Mouse (Mus musculus) embryonic facial prominence, embryonic 12.5 days (tissue): Measurements from ENCODE around the gene Tmtc2. TPM values are rescaled to one million over a fixed set of nuclear protein-coding genes. Genes with fewer than 3 reads are reported as not detected.

Experiments
- ATAC-seq: fragments of 200-750 bp; cut with Nextera tagmentation; 2 replicates; pipeline ENCODE4 v1.8.0; 2017; ENCODE audit not compliant: insufficient number of reproducible peaks, insufficient read depth, low FRiP score, low TSS enrichment
- H3K27ac ChIP-seq: fragments of 300-500 bp; sonication (generic); 2 replicates; pipeline ENCODE4 v1.5.1; 2016; ENCODE audit warnings: mild to moderate bottlenecking
- H3K27me3 ChIP-seq: fragments of 300-500 bp; sonication (generic); 2 replicates; pipeline ENCODE4 v1.6.1; 2016; ENCODE audit warnings: mild to moderate bottlenecking, moderate library complexity
- H3K36me3 ChIP-seq: fragments of 300-500 bp; sonication (generic); 2 replicates; pipeline ENCODE4 v1.6.1; 2016; ENCODE audit warnings: mild to moderate bottlenecking
- H3K4me1 ChIP-seq: fragments of 300-500 bp; sonication (generic); 2 replicates; pipeline ENCODE4 v1.6.1; 2016
- H3K4me2 ChIP-seq: fragments of 300-500 bp; sonication (generic); replicated peaks from 2 replicates; pipeline ENCODE4 v1.6.1; 2016; ENCODE audit warnings: mild to moderate bottlenecking, moderate library complexity
- H3K4me3 ChIP-seq: fragments of 300-500 bp; sonication (generic); 2 replicates; pipeline ENCODE4 v1.5.1; 2016; ENCODE audit warnings: mild to moderate bottlenecking
- H3K9ac ChIP-seq: fragments of 300-500 bp; sonication (generic); 2 replicates; pipeline ENCODE4 v1.6.1; 2016; ENCODE audit warnings: mild to moderate bottlenecking, moderate library complexity
- H3K9me3 ChIP-seq: fragments of 300-500 bp; sonication (generic); 2 replicates; pipeline ENCODE4 v1.6.1; 2016; ENCODE audit warnings: mild to moderate bottlenecking, moderate library complexity
- WGBS: fragments of 180-500 bp; shearing (Covaris S2); methylation state at CpG from one replicate; pipeline ENCODE4 v1.1.7; 2016; 5-methylcytosine and 5-hydroxymethylcytosine counted together
- polyA plus RNA-seq: library from polyadenylated mRNA; unstranded; fragments of >200 nt; fragmentation: Nextera tagmentation; extraction: Ambion mirVana; gene quantifications from 2 replicates; pipeline ENCODE4 v1.2.1, GENCODE M21; 2016

The Tmtc2 gene
- polyA plus RNA-seq, 1 experiment from 2014 or later, result 18.1 TPM

GRCm38 (mm10) chr10:105193756-105194460 is 380.3 kb downstream of the Tmtc2 start:
- Histone ChIP-seq H3K27ac (no peak overlapping the region), H3K36me3 (no peaks in the 10 kb centered on the region), H3K4me3 (no peak overlapping the region), H3K4me2 (no peak overlapping the region), H3K27me3 (no peaks in the 10 kb centered on the region), H3K9me3 (no peaks in the 10 kb centered on the region), H3K4me1 (no peaks in the 10 kb centered on the region), H3K9ac (no peak overlapping the region)
- no peak for ATAC-seq
- WGBS, result 65% methylated on average over 4 of the region's 4 CpGs

DNA sequence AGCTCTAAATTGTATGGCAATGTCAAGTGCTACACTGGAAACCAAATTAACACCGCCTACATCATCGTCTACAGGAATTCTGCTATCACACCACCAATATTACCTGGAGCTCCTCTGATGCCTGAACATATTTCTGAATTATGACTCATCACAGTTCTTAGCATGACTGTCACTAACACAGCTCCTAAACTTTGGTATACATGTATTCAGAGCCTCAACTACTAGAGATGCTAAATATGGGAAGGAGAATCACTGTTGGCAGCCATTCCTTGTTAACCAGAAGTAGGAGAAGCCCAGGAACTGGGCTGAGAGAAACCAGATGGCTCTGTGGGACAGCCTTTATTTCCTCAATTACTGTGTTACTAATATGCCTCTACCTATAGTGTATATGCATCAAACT is 382.2 kb downstream of the Tmtc2 start:
- Histone ChIP-seq H3K27ac (no peak overlapping the region), H3K36me3 (no peaks in the 10 kb centered on the region), H3K27me3 (no peaks in the 10 kb centered on the region), H3K4me2 (no peak overlapping the region), H3K9me3 (no peaks in the 10 kb centered on the region), H3K4me1 (no peaks in the 10 kb centered on the region), H3K4me3 (no peak overlapping the region), H3K9ac (no peak overlapping the region)
- no peak for ATAC-seq
- 100% methylated on average over 2 of the region's 2 CpGs for WGBS

- Histone ChIP-seq H3K27me3 (no peaks in the 10 kb centered on the region), H3K9ac (no peak overlapping the region), H3K9me3 (no peaks in the 10 kb centered on the region), H3K4me1 (no peaks in the 10 kb centered on the region), H3K4me2 (no peak overlapping the region), H3K4me3 (no peak overlapping the region), H3K36me3 (0 out of 2 replicates have a peak, but pooled peaks cover 3% of the 10 kb centered on the region), H3K27ac (no peak overlapping the region)
- 72% methylated on average over 4 of the region's 4 CpGs for WGBS
- ATAC-seq, result no peak
Observed at GRCm38 (mm10) chr10:105189746-105190145, 384.5 kb downstream of the Tmtc2 start.

- Histone ChIP-seq H3K4me2 (no peak overlapping the region), H3K36me3 (0 out of 2 replicates have a peak, but pooled peaks cover 3% of the 10 kb centered on the region), H3K27ac (no peak overlapping the region), H3K9me3 (no peaks in the 10 kb centered on the region), H3K4me1 (no peaks in the 10 kb centered on the region), H3K4me3 (no peak overlapping the region), H3K27me3 (no peaks in the 10 kb centered on the region), H3K9ac (no peak overlapping the region)
- WGBS, result 88% methylated on average over 5 of the region's 5 CpGs
- ATAC-seq, result no peak
Observed at GRCm38 (mm10) chr10:105186636-105187035, 387.6 kb downstream of the Tmtc2 start.

DNA sequence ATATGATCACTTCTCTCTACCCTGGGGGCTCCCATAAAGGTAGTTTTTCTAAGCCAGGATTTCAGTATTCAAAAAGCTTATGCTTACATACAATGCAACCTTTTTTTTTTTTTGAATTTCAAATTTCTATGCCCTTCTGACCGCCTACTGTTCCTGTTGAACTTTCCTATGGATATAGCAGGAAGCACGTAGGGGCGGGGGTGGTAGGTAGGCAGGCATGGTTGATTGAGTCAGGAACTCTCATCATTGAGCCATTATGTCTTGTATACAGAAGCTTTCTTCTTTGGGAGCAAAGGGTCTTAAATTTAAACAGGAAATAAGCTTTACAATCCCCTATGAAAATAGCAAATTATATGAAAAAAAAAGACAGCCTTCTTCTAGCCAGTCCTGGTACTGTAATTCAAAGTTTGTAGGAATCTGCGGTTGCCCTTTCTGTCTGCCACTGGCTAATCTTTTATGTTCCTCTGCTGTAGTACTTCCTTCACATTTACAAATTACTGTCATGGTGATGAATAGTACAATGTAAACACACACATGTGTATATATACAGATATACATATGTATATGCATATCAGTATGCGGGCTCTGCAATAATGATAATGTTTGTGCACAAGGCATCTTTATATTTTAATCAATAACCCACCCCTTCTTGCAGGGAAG is 405.7 kb downstream of the Tmtc2 start:
- Histone ChIP-seq H3K36me3 (no peaks in the 10 kb centered on the region), H3K27ac (no peak overlapping the region), H3K9ac (no peak overlapping the region), H3K4me1 (0 out of 2 replicates have a peak, but pooled peaks cover 4% of the 10 kb centered on the region), H3K9me3 (no peaks in the 10 kb centered on the region), H3K27me3 (no peaks in the 10 kb centered on the region), H3K4me3 (no peak overlapping the region), H3K4me2 (no peak overlapping the region)
- 74% methylated on average over 5 of the region's 5 CpGs for WGBS
- ATAC-seq, result no peak

GRCm38 (mm10) chr10:105165291-105165690 is 409.0 kb downstream of the Tmtc2 start:
- H3K27ac ChIP-seq, result no peak overlapping the region
- no peaks in the 10 kb centered on the region for H3K27me3 ChIP-seq
- WGBS, result 57% methylated on average over 5 of the region's 5 CpGs
- H3K4me3 ChIP-seq, result no peak overlapping the region
- no peaks in the 10 kb centered on the region for H3K9me3 ChIP-seq
- ATAC-seq, result no peak
- no peak overlapping the region for H3K4me2 ChIP-seq
- H3K9ac ChIP-seq, result no peak overlapping the region
- H3K4me1 ChIP-seq, result 0 out of 2 replicates have a peak, but pooled peaks cover 4% of the 10 kb centered on the region
- H3K36me3 ChIP-seq, result no peaks in the 10 kb centered on the region

- H3K9me3 ChIP-seq, result no peaks in the 10 kb centered on the region
- H3K27ac ChIP-seq, result no peak overlapping the region
- H3K27me3 ChIP-seq, result no peaks in the 10 kb centered on the region
- H3K4me1 ChIP-seq, result no peaks in the 10 kb centered on the region
- ATAC-seq, result peak; percentile 52; the same call in 1 of the 2 replicates
- no peak overlapping the region for H3K9ac ChIP-seq
- no peaks in the 10 kb centered on the region for H3K36me3 ChIP-seq
- H3K4me2 ChIP-seq, result no peak overlapping the region
- H3K4me3 ChIP-seq, result no peak overlapping the region
Observed at GRCm38 (mm10) chr10:105153789-105154188, 420.5 kb downstream of the Tmtc2 start.

DNA sequence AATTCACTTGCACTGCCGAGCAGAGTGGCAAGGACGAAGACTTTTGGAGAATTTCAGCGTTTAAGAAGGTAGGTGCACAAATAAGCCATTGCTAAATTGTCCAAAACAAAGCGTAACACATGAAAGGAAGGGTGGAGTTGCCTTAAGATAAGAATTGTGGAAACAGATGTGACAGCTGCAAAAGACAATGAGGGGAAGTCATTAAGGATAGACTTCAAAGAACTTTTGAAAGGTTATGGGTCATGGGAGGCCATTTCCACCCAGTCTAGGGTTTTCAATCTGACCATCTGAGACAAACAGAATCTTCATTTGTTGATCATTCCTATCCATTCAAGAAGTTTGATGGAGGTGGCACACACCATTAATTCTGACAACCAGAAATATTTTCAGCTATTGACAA is 429.9 kb downstream of the Tmtc2 start:
- Histone ChIP-seq H3K4me1 (no peaks in the 10 kb centered on the region), H3K4me2 (no peak overlapping the region), H3K4me3 (no peak overlapping the region), H3K9me3 (no peaks in the 10 kb centered on the region), H3K27ac (no peak overlapping the region), H3K36me3 (no peaks in the 10 kb centered on the region), H3K9ac (no peak overlapping the region), H3K27me3 (no peaks in the 10 kb centered on the region)
- WGBS, result 67% methylated on average over 4 of the region's 4 CpGs
- no peak for ATAC-seq

DNA sequence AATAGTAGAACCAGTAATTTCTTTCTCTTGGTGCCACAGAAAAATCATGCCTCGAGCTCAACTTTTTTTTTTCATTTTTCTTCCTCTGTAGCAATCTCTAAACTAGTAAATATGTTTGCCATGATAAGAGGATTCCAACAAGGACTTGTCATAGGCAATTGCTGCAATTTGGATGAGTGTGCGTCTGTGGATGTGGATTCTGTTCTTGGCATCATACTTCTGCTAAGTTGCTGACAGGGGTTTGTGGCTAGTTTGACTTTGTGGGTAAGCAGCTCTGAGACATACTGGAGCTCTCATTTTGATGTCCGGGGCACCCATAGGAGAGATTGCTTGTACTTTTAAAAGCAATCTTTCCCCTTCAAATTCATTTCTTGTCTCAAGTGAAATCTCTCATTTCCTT is 432.1 kb downstream of the Tmtc2 start:
- no peaks in the 10 kb centered on the region for H3K9me3 ChIP-seq
- no peak overlapping the region for H3K4me3 ChIP-seq
- H3K27me3 ChIP-seq, result no peaks in the 10 kb centered on the region
- no peak for ATAC-seq
- no peak overlapping the region for H3K9ac ChIP-seq
- H3K4me2 ChIP-seq, result no peak overlapping the region
- no peaks in the 10 kb centered on the region for H3K4me1 ChIP-seq
- H3K27ac ChIP-seq, result no peak overlapping the region
- no peaks in the 10 kb centered on the region for H3K36me3 ChIP-seq
- WGBS, result 84% methylated on average over 3 of the region's 3 CpGs
